Mouse (Mus musculus) left cerebral cortex, postnatal 10 days (tissue): ENCODE measurements around the gene Dnah6. TPM values are rescaled to one million over a fixed set of nuclear protein-coding genes. Genes with fewer than 3 reads are reported as not detected.

Experiments
- DNase-seq, 2 experiments: peaks; one replicate each; pipeline ENCODE4 v3.0.0; 2021 to 2022; ENCODE audit warnings: low spot score in 2 of 2, mixed read lengths in 1 of 2; ENCODE audit errors: extremely low spot score in 1 of 2
- intact Hi-C: fragments of 180-260 bp; cut with DNase I; formaldehyde crosslinking; loops from one replicate; pipeline ENCODE4 v1.15.1; 2025
- total RNA-seq, 2 experiments: library from RNA; stranded (reverse); gene quantifications; 2 replicates each; pipeline ENCODE4 v1.2.3; 2021

Gene Dnah6
- total RNA-seq, 2 experiments from 2014 or later = 1.0 to 1.1 TPM

DNA sequence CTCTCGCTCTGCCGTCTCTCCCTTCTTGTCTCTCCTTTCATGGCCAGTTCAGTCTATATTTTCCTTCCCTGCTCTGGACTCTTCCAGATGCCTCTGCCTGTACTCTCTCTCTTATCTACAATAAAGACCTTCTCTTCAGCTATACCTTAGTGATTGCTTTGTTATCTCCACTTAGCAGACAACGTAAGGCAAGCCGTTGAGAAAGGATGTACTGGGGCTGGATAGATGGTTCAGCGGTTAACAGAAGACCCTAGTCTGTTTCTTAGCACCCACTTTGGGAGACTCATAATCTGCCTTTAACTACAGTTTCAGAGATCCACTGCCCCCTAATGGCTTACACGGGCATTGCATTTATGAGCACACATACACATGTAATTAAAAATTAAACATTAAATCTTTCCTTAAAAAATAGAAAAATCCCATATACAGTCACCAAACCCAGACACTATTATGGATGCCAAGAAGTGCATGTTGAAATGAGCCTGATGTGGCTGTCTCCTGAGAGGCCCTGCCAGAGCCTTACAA, 11.8 kb upstream of the Dnah6 start:
- intact Hi-C loops = no loop called here
- DNase-seq = no peak

- intact Hi-C loops = no loop called here
Observed at GRCm38 (mm10) chr6:73232152-73232584, 10.7 kb upstream of the Dnah6 start.

DNA sequence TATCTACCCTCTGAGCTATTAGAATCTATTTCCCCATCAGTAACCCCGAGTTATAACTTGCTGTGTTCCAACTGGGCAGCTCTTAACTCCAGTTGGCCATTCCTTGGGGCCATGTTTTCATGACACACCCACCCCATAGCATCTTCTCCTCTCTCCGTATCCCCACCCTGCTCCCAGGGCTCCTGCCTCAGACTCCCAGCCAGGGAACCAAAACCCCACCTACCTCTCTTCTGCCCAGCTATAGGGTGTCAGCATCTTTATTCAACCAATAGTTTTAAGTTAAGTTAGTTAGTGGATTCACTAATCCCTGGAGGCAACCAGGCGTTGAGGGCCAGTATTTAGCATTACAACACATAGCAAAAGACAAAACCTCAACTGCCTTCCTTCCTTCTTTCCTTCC, 7.4 kb upstream of the Dnah6 start:
- intact Hi-C loops = loop anchor here (5.0 to 10.0 kb wide), 3 partner anchors 287 to 594 kb away; no protein-coding TSS in a partner anchor
- no peak for DNase-seq

More at GRCm38 (mm10) chr6:73232152-73232584, 10.7 kb upstream of the Dnah6 start:
- DNase-seq = no peak

- intact Hi-C loops = loop anchor here (5.0 to 10.0 kb wide), 3 partner anchors 286 to 594 kb away; no protein-coding TSS in a partner anchor
- no peak for DNase-seq
Observed at GRCm38 (mm10) chr6:73228408-73228807, 7.0 kb upstream of the Dnah6 start.

- no peak for DNase-seq
- intact Hi-C loops = loop anchor here (5.0 to 10.0 kb wide), 3 partner anchors 285 to 593 kb away; no protein-coding TSS in a partner anchor
Observed at GRCm38 (mm10) chr6:73227376-73228158, 6.1 kb upstream of the Dnah6 start.

DNA sequence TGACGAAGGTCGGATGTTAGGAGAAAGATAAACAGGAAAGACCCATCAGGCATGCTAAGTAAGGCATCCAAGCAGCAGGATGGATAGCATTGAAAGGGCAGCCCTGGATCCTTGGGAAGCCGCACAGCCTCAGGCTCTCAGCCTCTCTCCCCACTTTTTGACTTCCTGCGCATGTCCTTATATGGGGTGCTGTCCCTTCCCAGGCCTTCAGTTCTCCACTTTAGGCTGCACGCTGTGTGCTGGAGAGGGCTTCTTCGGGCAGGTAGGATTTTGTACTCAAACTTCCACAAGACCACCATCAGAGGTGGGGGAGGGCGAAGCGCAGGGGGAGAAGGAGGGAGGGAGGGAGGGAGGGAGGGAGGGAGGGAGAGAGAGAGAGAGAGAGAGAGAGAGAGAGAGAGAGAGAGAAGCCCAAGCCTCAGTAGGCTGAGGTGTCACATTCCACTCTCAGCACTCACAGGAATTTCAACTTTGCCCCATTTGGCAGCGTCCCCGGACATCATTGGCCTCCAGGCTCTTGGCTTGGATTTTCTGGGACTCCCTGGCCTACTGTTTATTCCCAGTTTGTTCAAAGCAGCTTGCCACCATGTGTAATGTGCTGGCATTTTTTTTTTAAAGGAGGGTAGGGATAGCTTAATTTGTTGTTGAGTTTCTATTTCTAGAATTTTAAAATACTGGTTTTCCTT, 1.5 kb upstream of the Dnah6 start:
- peak; percentile 51 to 91 for DNase-seq
- intact Hi-C loops = loop anchor here (10.0 kb wide), 2 partner anchors 368 to 588 kb away; no protein-coding TSS in a partner anchor

GRCm38 (mm10) chr6:73221958-73222735, 696 bp upstream of the Dnah6 start:
- intact Hi-C loops = loop anchor here (10.0 kb wide), 2 partner anchors 367 to 587 kb away; no protein-coding TSS in a partner anchor
- peak; percentile 10 to 36 for DNase-seq

DNA sequence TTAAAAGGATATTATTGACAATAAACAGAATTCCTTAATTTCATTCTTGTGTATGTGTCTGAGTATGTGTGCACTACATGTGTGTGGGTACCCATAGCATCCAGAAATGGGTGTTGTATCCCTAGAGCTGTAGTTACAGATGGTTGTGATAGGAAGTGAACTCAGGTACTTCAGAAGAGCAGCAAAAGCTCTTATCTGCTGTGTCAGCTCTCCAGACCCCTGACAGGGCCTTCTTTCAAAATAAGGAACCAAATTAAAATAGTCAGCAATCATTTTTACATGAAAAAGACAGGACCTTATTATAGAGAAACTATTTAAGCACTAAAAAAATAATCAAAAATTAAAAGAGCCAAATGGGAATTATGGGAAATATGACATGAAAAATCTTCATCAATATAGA, 9.8 kb downstream of the Dnah6 start:
- DNase-seq = no peak
- intact Hi-C loops = no loop called here

GRCm38 (mm10) chr6:73211036-73211435, 10.4 kb downstream of the Dnah6 start:
- intact Hi-C loops = no loop called here
- DNase-seq = no peak

DNA sequence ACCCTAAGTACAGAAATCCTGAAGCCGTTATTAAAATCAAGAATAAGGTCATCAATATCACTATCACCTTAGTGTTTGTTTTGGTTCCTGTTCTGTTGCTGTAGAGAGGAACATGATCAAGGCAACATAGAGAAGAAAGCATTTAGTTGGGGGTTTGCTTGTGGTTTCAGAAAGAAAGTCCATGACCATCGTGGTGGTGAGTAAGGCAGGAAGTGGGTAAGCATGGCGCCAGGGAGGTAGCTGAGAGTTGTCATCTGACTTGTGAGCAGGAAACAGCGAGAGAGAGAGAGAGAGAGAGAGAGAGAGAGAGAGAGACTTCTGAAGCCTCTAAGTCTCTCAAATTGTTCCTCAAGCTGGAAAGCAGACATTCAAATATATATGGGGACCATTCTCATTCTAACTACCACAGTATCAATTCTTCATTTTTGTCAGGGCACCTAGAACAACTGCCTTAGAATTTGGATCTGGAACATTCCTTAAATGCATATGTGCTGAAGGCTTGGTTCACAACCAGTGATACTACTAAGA, 10.9 kb downstream of the Dnah6 start:
- DNase-seq = no peak
- intact Hi-C loops = no loop called here

DNA sequence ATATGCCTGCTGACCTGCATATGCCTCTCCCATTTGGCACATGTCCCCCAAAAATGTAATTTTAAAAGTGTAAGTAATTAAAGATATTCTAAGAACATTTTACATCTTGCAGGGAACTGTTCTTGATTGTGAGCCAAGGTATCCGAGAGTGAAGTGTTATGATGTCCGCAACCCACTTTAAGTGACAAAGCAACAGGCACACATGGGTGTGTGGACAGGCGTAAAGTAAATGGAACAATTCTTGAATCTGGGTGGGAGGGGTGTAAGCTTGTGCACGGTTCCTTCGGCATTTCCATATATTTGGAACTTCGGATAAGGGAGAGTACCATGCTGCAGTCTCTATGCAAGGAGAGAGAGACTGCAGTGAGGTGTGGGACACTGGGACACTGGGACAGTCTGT, 11.9 kb downstream of the Dnah6 start:
- intact Hi-C loops = no loop called here
- no peak for DNase-seq

DNA sequence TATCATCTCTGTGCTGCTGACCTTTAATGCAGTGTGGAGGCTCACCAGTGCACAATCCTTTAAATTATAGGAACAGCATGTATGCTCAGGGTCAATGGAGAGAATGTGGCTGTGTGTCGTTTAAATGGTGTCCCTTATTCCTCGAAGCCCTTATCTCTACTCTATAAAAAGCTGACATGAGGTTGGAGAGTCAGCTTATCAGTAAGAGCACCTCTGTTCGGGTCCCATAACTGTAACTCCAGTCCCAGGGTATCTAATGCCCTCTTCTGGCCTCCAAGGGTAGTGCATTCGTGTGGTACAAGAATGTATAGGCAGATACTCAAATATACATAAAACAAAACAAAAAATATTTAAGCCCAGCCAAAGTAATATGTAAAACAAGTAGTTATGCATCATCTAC, 16.5 kb downstream of the Dnah6 start:
- no peak for DNase-seq
- intact Hi-C loops = no loop called here

DNA sequence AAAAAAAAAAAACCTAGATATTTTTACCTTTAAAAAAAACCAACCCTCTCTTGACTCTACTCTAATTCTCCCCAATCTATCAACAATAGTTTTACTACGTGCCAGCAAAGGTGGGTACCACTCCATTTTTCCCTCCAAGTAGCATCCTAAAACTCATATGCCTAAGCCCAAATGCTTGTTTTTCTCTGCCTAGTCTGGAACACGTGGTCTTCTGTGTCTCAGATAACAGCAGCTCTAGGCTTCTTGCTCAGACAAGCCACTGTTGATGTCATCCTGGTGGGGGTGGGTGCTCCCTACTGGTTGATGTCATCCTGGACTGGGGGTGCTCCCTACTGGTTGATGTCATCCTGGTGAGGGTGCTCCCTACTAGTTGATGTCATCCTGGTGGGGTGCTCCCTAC, 17.7 kb downstream of the Dnah6 start:
- no peak for DNase-seq
- intact Hi-C loops = no loop called here

GRCm38 (mm10) chr6:73195291-73195690, 26.2 kb downstream of the Dnah6 start:
- DNase-seq = no peak
- intact Hi-C loops = no loop called here

- DNase-seq = no peak
- intact Hi-C loops = no loop called here
Observed at GRCm38 (mm10) chr6:73190756-73191155, 30.7 kb downstream of the Dnah6 start.

DNA sequence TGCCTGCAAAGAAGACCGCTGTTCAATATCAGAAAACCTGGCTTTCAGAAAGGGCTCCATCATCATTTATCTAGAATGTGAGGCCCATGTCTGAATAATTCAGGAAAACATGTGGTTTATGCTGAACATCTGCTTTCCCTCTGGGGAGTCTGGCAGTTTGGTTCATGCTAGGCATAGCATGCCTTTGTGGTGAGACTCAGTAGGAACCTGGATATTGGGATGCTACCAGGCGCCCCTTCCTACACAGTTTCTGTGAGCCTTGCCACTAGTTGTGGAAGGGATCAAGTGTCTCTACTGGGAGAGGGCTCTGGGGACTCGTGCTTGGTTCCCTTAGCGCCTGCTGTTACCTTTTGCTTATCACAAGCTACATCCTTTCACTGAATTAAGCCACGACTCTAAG, 37.2 kb downstream of the Dnah6 start:
- intact Hi-C loops = no loop called here
- no peak for DNase-seq

DNA sequence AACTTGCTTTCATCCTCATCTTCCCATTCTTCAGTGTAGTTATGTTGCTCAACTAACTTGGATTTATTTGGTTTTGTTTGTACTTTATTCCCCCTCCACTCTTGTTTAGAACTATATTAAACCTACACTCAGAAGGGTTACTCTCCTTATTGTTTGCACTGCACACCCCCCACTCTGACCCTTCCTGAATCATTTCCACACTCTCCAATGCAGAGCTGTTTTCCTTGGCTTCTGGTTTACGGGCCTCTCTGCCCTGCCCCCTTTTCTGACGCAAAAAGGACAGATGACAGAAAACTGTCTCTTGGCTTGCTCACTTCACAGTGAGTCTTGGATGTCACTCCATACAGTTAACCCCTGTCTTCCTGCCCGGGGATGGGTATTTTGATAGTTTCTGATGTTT, 38.5 kb downstream of the Dnah6 start:
- DNase-seq = no peak
- intact Hi-C loops = no loop called here

GRCm38 (mm10) chr6:73182410-73182809, 39.0 kb downstream of the Dnah6 start:
- no peak for DNase-seq
- intact Hi-C loops = no loop called here

DNA sequence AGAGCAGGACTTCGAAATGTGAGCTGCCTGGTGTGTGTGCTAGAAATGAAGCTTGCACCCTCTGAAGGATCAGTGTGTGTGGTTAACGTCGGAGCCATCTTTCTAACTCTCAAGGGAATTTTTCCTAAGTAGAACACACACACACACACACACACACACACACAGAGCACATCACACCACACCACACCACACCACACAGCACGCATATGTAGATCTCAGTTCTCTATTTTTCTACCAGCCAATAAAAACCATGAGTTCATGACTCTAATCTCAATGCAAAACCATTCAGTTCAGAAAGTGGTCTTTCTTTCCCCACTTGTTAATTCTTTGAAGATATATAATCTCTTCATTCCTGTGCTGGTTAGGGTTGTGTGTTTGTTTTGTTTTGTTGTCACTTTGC, 39.4 kb downstream of the Dnah6 start:
- no peak for DNase-seq
- intact Hi-C loops = no loop called here
